Mouse (Mus musculus) liver, adult 2 months (tissue): Measurements from ENCODE around the gene Kcnk15. TPM values are rescaled to one million over a fixed set of nuclear protein-coding genes. Genes with fewer than 3 reads are reported as not detected.

Source experiments
- DNase-seq: peaks from one replicate; pipeline ENCODE4 v3.0.0-alpha.2; 2011; ENCODE audit warnings: low read depth, low spot score; ENCODE audit errors: extremely low read depth
- H3K27ac ChIP-seq: fragments of 200-500 bp; replicated peaks from 2 replicates; pipeline ENCODE4 v1.5.1; 2012; ENCODE audit warnings: low read depth, mild to moderate bottlenecking, control low read depth, inconsistent platforms, low read length; ENCODE audit not compliant: insufficient read depth
- H3K27me3 ChIP-seq: fragments of 200-500 bp; 2 replicates; pipeline ENCODE4 v1.6.1; 2012; ENCODE audit warnings: mild to moderate bottlenecking, moderate library complexity, low read length, inconsistent platforms; ENCODE audit not compliant: control insufficient read depth, insufficient read depth
- H3K36me3 ChIP-seq: fragments of 200-500 bp; 2 replicates; pipeline ENCODE4 v1.6.1; 2012; ENCODE audit warnings: low read length, inconsistent platforms; ENCODE audit not compliant: control insufficient read depth, insufficient read depth
- H3K4me1 ChIP-seq: fragments of 200-500 bp; 2 replicates; pipeline ENCODE4 v1.6.1; 2011; ENCODE audit warnings: low read length; ENCODE audit not compliant: control insufficient read depth, insufficient read depth
- H3K4me3 ChIP-seq: fragments of 200-500 bp; 2 replicates; pipeline ENCODE4 v1.5.1; 2011; ENCODE audit warnings: low read depth, mild to moderate bottlenecking, control low read depth, low read length, moderate library complexity; ENCODE audit not compliant: insufficient read depth
- H3K79me2 ChIP-seq: fragments of 200-500 bp; 2 replicates; pipeline ENCODE4 v1.6.1; 2012; ENCODE audit warnings: inconsistent platforms, mild to moderate bottlenecking, low read length, moderate library complexity; ENCODE audit not compliant: control insufficient read depth, insufficient read depth
- H3K9ac ChIP-seq: fragments of 200-500 bp; 2 replicates; pipeline ENCODE4 v1.6.1; 2012; ENCODE audit warnings: low read depth, mild to moderate bottlenecking, control low read depth, inconsistent platforms, low read length
- CTCF ChIP-seq: fragments of 200-500 bp; IDR thresholded peaks from 2 replicates; pipeline ENCODE4 v1.5.1; 2011; ENCODE audit warnings: low read depth, low read length, control low read depth
- POLR2A ChIP-seq: fragments of 200-500 bp; IDR thresholded peaks from 2 replicates; pipeline ENCODE4 v1.6.1; 2011; ENCODE audit warnings: low read length, control low read depth; ENCODE audit not compliant: insufficient read depth; ENCODE audit errors: extremely low read depth
- WGBS: fragments of 180-500 bp; shearing (Covaris S2); methylation state at CpG from one replicate; pipeline ENCODE4 v1.1.7; 2018; 5-methylcytosine and 5-hydroxymethylcytosine counted together
- polyA plus RNA-seq: library from polyadenylated mRNA; depleted of rRNA; stranded (reverse); fragments of >200 nt; gene quantifications from 2 replicates; pipeline ENCODE4 v1.2.3, GENCODE M21; 2012; rRNA removed
- total RNA-seq: library from RNA; depleted of rRNA; stranded (reverse); fragments of >200 nt; gene quantifications from 2 replicates; pipeline ENCODE4 v1.2.3, GENCODE M21; 2014; rRNA removed

Kcnk15 gene
- not detected in 2 replicates for total RNA-seq
- not detected in 2 replicates for polyA plus RNA-seq

DNA sequence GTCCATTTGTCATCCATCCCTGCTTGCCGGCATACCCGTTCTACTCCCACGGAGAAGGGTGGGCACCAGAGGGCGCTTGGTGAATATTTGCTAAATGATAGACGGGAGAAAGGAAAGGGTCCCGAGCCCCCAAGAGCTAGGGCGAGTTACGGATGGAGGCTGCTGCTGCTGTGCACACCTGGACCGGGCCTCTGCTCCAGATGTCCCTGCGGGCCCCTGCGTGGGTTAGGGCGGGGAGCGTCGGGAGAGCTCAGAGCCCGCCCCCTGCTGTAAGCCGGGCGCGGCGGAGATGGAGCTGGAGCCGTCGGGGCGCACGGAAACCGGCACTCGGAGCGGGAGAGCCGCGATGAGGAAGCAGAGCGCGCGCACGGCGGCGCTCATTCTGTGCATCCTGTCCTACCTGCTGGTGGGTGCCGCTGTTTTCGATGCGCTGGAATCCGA is at the start of gene Kcnk15:
Gene Kcnk15, plus strand, starts transcription at position 191 of the 441 bp plus-strand sequence.
- H3K9ac ChIP-seq = no peak within 1 kb of the TSS
- no peak within 1 kb of the TSS for H3K4me3 ChIP-seq
- no peaks in the 10 kb centered on the region for H3K36me3 ChIP-seq
- WGBS = 3% methylated on average over 38 of the region's 38 CpGs
- TF ChIP-seq CTCF (no peak), POLR2A (no peak)
- H3K27me3 ChIP-seq = peaks cover 10% of the 10 kb centered on the region; the same call in 1 of the 2 replicates
- peaks cover 2% of the 10 kb centered on the region; the same call in 1 of the 2 replicates for H3K4me1 ChIP-seq
- no peaks in the 10 kb centered on the region for H3K79me2 ChIP-seq
- no peak within 1 kb of the TSS for H3K27ac ChIP-seq
- no peak for DNase-seq

- Histone ChIP-seq H3K79me2 (no peaks in the 10 kb centered on the region), H3K4me3 (no peak overlapping the region), H3K9ac (no peak overlapping the region), H3K4me1 (no peaks in the 10 kb centered on the region), H3K27me3 (no peaks in the 10 kb centered on the region), H3K36me3 (no peaks in the 10 kb centered on the region), H3K27ac (no peak overlapping the region)
- WGBS = 35% methylated on average over 5 of the region's 5 CpGs
- no peak for DNase-seq
- TF ChIP-seq CTCF (no peak), POLR2A (no peak)
Observed at GRCm38 (mm10) chr2:163803838-163804237, 49.6 kb upstream of the Kcnk15 start.

DNA sequence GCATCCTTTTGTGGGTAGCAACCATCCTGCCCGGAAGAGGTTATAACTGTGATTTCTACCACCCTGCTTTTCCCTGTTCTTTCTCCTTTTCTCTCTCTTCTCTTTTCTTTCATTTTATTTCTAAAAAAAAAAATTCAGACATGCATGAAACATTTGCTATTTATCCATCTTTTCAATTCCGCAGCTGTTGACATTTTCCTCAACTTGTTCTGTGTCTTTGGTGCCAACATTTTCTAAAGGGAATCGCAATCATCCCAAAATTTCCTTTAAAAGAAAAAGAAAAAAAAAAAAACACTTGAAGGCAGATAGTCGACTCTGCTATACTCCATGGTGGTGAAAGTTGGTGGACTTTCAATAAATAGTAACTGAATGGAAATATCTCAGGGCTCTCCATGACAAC is 44.3 kb upstream of the Kcnk15 start:
- DNase-seq = no peak
- Histone ChIP-seq H3K4me1 (no peaks in the 10 kb centered on the region), H3K4me3 (no peak overlapping the region), H3K79me2 (no peaks in the 10 kb centered on the region), H3K9ac (no peak overlapping the region), H3K27me3 (no peaks in the 10 kb centered on the region), H3K36me3 (no peaks in the 10 kb centered on the region), H3K27ac (no peak overlapping the region)
- no peak for TF ChIP-seq CTCF
- WGBS = 87% methylated on average over 4 of the region's 4 CpGs

DNA sequence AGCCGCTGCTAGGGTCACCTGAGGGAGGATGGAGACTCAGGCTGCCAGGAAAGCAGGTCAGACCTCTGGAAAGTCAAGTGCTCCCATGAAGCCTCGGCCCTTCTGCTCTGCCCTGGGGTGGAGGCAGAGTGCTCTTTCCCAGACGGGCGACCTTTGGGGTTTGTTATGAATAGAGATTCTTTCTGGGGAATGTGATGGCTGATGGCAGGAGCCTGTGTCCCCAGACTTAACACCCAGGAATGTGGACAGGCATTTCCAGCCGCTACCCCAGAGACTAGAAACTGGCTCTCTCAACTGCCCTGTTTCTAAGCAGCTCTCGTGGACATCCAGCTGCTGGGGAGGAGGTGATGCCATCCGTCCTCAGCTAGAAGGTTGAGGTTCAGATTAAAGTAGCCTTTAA is 43.7 kb upstream of the Kcnk15 start:
- H3K9ac ChIP-seq = no peak overlapping the region
- WGBS = 71% methylated on average over 7 of the region's 7 CpGs
- no peaks in the 10 kb centered on the region for H3K79me2 ChIP-seq
- H3K4me3 ChIP-seq = no peak overlapping the region
- TF ChIP-seq POLR2A (no peak), CTCF (no peak)
- no peaks in the 10 kb centered on the region for H3K27me3 ChIP-seq
- no peaks in the 10 kb centered on the region for H3K36me3 ChIP-seq
- no peak overlapping the region for H3K27ac ChIP-seq
- no peaks in the 10 kb centered on the region for H3K4me1 ChIP-seq
- DNase-seq = no peak

DNA sequence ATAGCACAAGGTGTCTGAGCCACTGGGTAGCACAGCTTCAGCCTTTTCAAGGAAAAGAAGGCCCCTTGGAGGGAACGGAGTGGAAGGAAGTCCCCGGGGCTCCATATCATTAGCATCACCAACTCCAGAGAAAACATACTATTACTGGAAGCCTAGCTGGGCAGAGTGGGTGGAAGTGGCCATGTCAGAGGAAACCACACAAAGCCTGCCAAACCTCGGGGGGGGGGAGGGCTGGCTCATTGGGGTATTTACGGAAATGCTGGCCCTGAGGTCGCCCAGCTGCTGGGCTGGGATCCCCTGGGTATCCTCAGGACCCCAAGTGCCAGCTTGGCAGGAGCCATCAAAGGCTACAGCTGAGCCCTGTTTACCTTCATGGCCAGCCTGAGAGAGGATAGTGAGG is 40.4 kb upstream of the Kcnk15 start:
- TF ChIP-seq CTCF (no peak), POLR2A (no peak)
- H3K36me3 ChIP-seq = no peaks in the 10 kb centered on the region
- no peak overlapping the region for H3K27ac ChIP-seq
- H3K79me2 ChIP-seq = no peaks in the 10 kb centered on the region
- DNase-seq = no peak
- H3K27me3 ChIP-seq = no peaks in the 10 kb centered on the region
- H3K4me1 ChIP-seq = no peaks in the 10 kb centered on the region
- no peak overlapping the region for H3K4me3 ChIP-seq
- WGBS = 62% methylated on average over 5 of the region's 5 CpGs
- H3K9ac ChIP-seq = no peak overlapping the region

DNA sequence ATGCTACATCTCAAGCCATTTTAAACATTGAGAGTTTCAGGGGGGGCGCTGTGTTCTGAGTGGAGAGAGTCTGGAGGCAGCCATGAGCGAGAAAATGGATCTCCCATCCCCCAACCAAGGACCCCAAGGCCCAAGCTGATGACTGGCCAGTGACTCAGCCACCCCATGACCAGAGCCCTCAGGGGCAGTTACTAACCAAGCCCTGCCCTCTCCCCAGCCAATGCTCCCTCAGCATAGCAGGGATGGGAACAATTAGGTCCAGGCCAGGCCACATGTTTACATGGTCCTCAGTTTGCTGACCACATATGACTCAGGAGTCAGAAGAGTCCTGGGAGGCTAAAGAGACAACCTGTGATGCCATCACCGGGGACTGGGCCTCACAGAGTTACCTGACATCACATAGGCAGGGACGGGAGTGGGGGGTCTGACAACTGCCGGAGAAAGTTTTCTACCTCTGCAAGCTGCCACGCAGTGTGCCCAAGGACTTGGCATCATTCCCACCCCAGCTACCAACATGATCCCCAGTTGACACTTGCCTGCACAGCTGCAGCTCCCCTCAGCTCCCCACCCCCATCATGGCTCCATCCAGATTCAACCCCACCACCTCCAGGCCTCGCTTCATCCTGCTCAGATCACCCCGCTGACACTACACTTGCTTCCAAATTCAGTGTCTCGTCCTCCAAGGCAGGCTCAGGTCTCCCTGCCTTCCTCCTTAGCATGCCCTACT is 38.5 kb upstream of the Kcnk15 start:
- Histone ChIP-seq H3K79me2 (no peaks in the 10 kb centered on the region), H3K27ac (no peak overlapping the region), H3K4me3 (no peak overlapping the region), H3K36me3 (no peaks in the 10 kb centered on the region), H3K9ac (no peak overlapping the region), H3K27me3 (no peaks in the 10 kb centered on the region), H3K4me1 (no peaks in the 10 kb centered on the region)
- WGBS = 93% methylated on average over 9 of the region's 9 CpGs
- DNase-seq = no peak
- TF ChIP-seq POLR2A (no peak), CTCF (no peak)
